ENCODE assay signal across 26 mouse cellular contexts in genomic region chr17:35032323-35032870, GRCm38 (mm10). TPM values are rescaled to one million over a fixed set of nuclear protein-coding genes. Genes with fewer than 3 reads are reported as not detected.
DNase-seq lines count a peak whose midpoint lies in the region; ATAC-seq and TF ChIP-seq lines count a peak whose summit lies in the region.
"Had no signal": no experiment of that assay in that cellular context is flagged by ENCODE, and none has a peak within 500 bp of the region (broad histone marks: within the 10 kb centered on the region; RNA-seq: fewer than 3 reads in every experiment).

No protein-coding gene starts in this region.

- TF ChIP-seq CTCF in liver, embryonic 14.5 days (IDR thresholded peaks at IDR 0.05; ENCODE audit: low read depth) = peak; percentile 29
- TF ChIP-seq CTCF in thymus, adult 2 months (IDR thresholded peaks at IDR 0.05; ENCODE audit: borderline replicate concordance, control insufficient read depth, extremely low read depth, insufficient read depth, low read length, poor library complexity) = no peak

- H3K4me1 ChIP-seq in liver, embryonic 14.5 days (replicated peaks; ENCODE audit: control insufficient read depth in 2 of 2, insufficient read depth in 2 of 2, low read length in 1 of 2) = peaks cover 6 to 17% of the 10 kb centered on the region in 2 experiments
- peaks cover 21% of the 10 kb centered on the region for H3K4me1 ChIP-seq in liver, embryonic 11.5 days (replicated peaks; ENCODE audit: control insufficient read depth, insufficient read depth, low read length)
- H3K4me1 ChIP-seq in thymus, adult 2 months (replicated peaks; ENCODE audit: control insufficient read depth, insufficient read depth, low read length) = peaks cover 32% of the 10 kb centered on the region
- peaks cover 22% of the 10 kb centered on the region for H3K4me1 ChIP-seq in limb, embryonic 10.5 days

- ATAC-seq in liver, embryonic 14.5 days (ENCODE audit: insufficient read depth) = no peak
- ATAC-seq in liver, embryonic 11.5 days (replicated peaks; ENCODE audit: low FRiP score) = no peak
- ATAC-seq: activated CD4-positive, CD25-positive, alpha-beta regulatory T cell, adult 4 months; forebrain, embryonic 16.5 days; intestine, embryonic 15.5 days; midbrain, embryonic 13.5 days had no signal

- no peaks in the 10 kb centered on the region for H3K36me3 ChIP-seq in liver, embryonic 14.5 days (replicated peaks; ENCODE audit: control insufficient read depth, insufficient read depth, low read depth)
- no peaks in the 10 kb centered on the region for H3K36me3 ChIP-seq in liver, embryonic 11.5 days (ENCODE audit: control insufficient read depth, insufficient read depth, low read length)
- no peaks in the 10 kb centered on the region for H3K36me3 ChIP-seq in thymus, adult 2 months (ENCODE audit: control insufficient read depth, insufficient read depth, low read length)
- no peaks in the 10 kb centered on the region for H3K36me3 ChIP-seq in limb, embryonic 10.5 days
- H3K36me3 ChIP-seq: heart, embryonic 13.5 days; intestine, embryonic 15.5 days; limb, embryonic 13.5 days; liver, embryonic 15.5 days; midbrain, embryonic 13.5 days had no signal

- TF ChIP-seq POLR2A in thymus, adult 2 months (IDR thresholded peaks at IDR 0.05; ENCODE audit: control insufficient read depth, extremely low read depth, insufficient read depth, low read length, poor library complexity) = no peak

- H3K27me3 ChIP-seq in liver, embryonic 14.5 days (ENCODE audit: control insufficient read depth, insufficient read depth, low read length) = no peaks in the 10 kb centered on the region
- no peaks in the 10 kb centered on the region for H3K27me3 ChIP-seq in liver, embryonic 11.5 days (replicated peaks; ENCODE audit: control insufficient read depth, insufficient read depth, low read length)
- no peaks in the 10 kb centered on the region for H3K27me3 ChIP-seq in thymus, adult 2 months (ENCODE audit: control insufficient read depth, insufficient read depth, low read length)
- H3K27me3 ChIP-seq in limb, embryonic 10.5 days (ENCODE audit: low read depth, poor library complexity, severe bottlenecking) = peaks cover 4% of the 10 kb centered on the region; the same call in 1 of the 2 replicates
- H3K27me3 ChIP-seq: intestine, embryonic 15.5 days; limb, embryonic 13.5 days; liver, embryonic 15.5 days; megakaryocyte, embryonic 14.5 days; midbrain, embryonic 13.5 days had no signal

- no peaks in the 10 kb centered on the region for H3K9me3 ChIP-seq in liver, embryonic 14.5 days (ENCODE audit: control insufficient read depth, low read length)
- no peaks in the 10 kb centered on the region for H3K9me3 ChIP-seq in liver, embryonic 11.5 days (ENCODE audit: control insufficient read depth, low read length)
- H3K9me3 ChIP-seq in limb, embryonic 10.5 days (replicated peaks) = no peaks in the 10 kb centered on the region
- H3K9me3 ChIP-seq: heart, embryonic 13.5 days; intestine, embryonic 15.5 days; limb, embryonic 13.5 days; liver, embryonic 15.5 days; megakaryocyte, embryonic 14.5 days; midbrain, embryonic 13.5 days had no signal

- DNase-seq in liver, embryonic 14.5 days (ENCODE audit: low read depth in 3 of 3, low spot score in 3 of 3) = no peak
- DNase-seq in liver, embryonic 11.5 days (ENCODE audit: low spot score) = no peak
- DNase-seq in thymus, postnatal 0 days (ENCODE audit: low spot score) = peak; percentile 20
- no peak for DNase-seq in thymus, adult 2 months
- DNase-seq in limb, embryonic 10.5 days (ENCODE audit: low spot score) = peak; percentile 27
- DNase-seq in cerebellum, postnatal 25 days = no peak
- no peak for DNase-seq in left cerebral cortex, adult 11 months (ENCODE audit: low spot score)
- DNase-seq: adrenal gland, adult 8-10 months; cerebellum, adult 8-10 months; gastrocnemius, postnatal 14 days; heart, adult 2 months; heart, postnatal 36 days; kidney, adult 9 months; kidney, postnatal 14 days; right cerebral cortex, postnatal 25 days; thymus, postnatal 14 days had no signal

- H3K27ac ChIP-seq in liver, embryonic 14.5 days = no peak overlapping the region
- H3K27ac ChIP-seq in liver, embryonic 11.5 days (ENCODE audit: low read depth, low read length) = no peak overlapping the region
- H3K27ac ChIP-seq in thymus, adult 2 months (ENCODE audit: control insufficient read depth, insufficient read depth, low read length) = no peak overlapping the region
- no peak overlapping the region for H3K27ac ChIP-seq in limb, embryonic 10.5 days
- H3K27ac ChIP-seq: heart, adult 2 months; heart, embryonic 13.5 days; hindbrain, embryonic 14.5 days; intestine, embryonic 15.5 days; layer of hippocampus, adult 2 months; limb, embryonic 13.5 days; liver, embryonic 15.5 days; midbrain, embryonic 13.5 days had no signal

- H3K9ac ChIP-seq in liver, embryonic 14.5 days (replicated peaks) = no peak overlapping the region
- H3K9ac ChIP-seq in liver, embryonic 11.5 days (ENCODE audit: low read depth, low read length) = no peak overlapping the region
- H3K9ac ChIP-seq: heart, embryonic 13.5 days; hindbrain, embryonic 14.5 days; intestine, embryonic 15.5 days; limb, embryonic 13.5 days; liver, embryonic 15.5 days; midbrain, embryonic 13.5 days had no signal

- H3K4me3 ChIP-seq in liver, embryonic 14.5 days (ENCODE audit: insufficient read depth in 1 of 2, low read depth in 2 of 2, low read length in 2 of 2) = no peak overlapping the region
- no peak overlapping the region for H3K4me3 ChIP-seq in liver, embryonic 11.5 days (ENCODE audit: low read depth, low read length)
- H3K4me3 ChIP-seq in thymus, adult 2 months (ENCODE audit: control insufficient read depth, insufficient read depth, low read length) = no peak overlapping the region
- H3K4me3 ChIP-seq in limb, embryonic 10.5 days = no peak overlapping the region
- H3K4me3 ChIP-seq: heart, adult 2 months; heart, embryonic 13.5 days; intestine, embryonic 15.5 days; layer of hippocampus, adult 2 months; limb, embryonic 13.5 days; liver, embryonic 15.5 days; megakaryocyte, embryonic 14.5 days; midbrain, embryonic 13.5 days had no signal

- 67% methylated on average over 8 of the region's 8 CpGs for WGBS in liver, embryonic 14.5 days (ENCODE audit: insufficient replicate concordance)
- WGBS in liver, embryonic 11.5 days = 70% methylated on average over 8 of the region's 8 CpGs
- WGBS in thymus, adult 2 months = 80% methylated on average over 8 of the region's 8 CpGs
- 73% methylated on average over 8 of the region's 8 CpGs for WGBS in limb, embryonic 10.5 days

- H3K4me2 ChIP-seq in liver, embryonic 14.5 days (ENCODE audit: low read depth) = no peak overlapping the region
- no peak overlapping the region for H3K4me2 ChIP-seq in liver, embryonic 11.5 days
- H3K4me2 ChIP-seq: heart, embryonic 13.5 days; hindbrain, embryonic 14.5 days; intestine, embryonic 15.5 days; limb, embryonic 13.5 days; liver, embryonic 15.5 days; midbrain, embryonic 13.5 days had no signal

- no peak for TF ChIP-seq EP300 in liver, embryonic 14.5 days (IDR thresholded peaks at IDR 0.05; ENCODE audit: low read depth)

RNA-seq across cellular contexts. Expression of gene Sapcd1, which starts 4.6 kb away (rescaled TPM):
- polyA plus RNA-seq in liver, embryonic 14.5 days (2012; rRNA removed) = 2.3 and 2.7 TPM in 2 replicates
- polyA plus RNA-seq in liver, embryonic 14.5 days (2014; fragmentation: Nextera tagmentation; extraction: Ambion mirVana) = 2.5 and 2.7 TPM in 2 replicates
- 6.9 and 8.5 TPM in 2 replicates for polyA plus RNA-seq in liver, embryonic 11.5 days (2014; fragmentation: Nextera tagmentation; extraction: Ambion mirVana)
- 18.2 and 22.5 TPM in 2 replicates for polyA plus RNA-seq in thymus, postnatal 0 days (2015; fragmentation: Nextera tagmentation; extraction: Ambion mirVana)
- polyA plus RNA-seq in thymus, adult 2 months (2012; rRNA removed) = 12.3 and 18.3 TPM in 2 replicates
- 1.2 and 1.4 TPM in 2 replicates for polyA plus RNA-seq in limb, embryonic 10.5 days (2016; fragmentation: Nextera tagmentation; extraction: Ambion mirVana)

RNA-seq across cellular contexts. Expression of gene Msh5, which starts 14.1 kb away (rescaled TPM):
- polyA plus RNA-seq in liver, embryonic 14.5 days (2012; rRNA removed) = 3.3 and 4.3 TPM in 2 replicates
- 2.3 and 2.9 TPM in 2 replicates for polyA plus RNA-seq in liver, embryonic 14.5 days (2014; fragmentation: Nextera tagmentation; extraction: Ambion mirVana)
- polyA plus RNA-seq in liver, embryonic 11.5 days (2014; fragmentation: Nextera tagmentation; extraction: Ambion mirVana) = 3.8 and 4.7 TPM in 2 replicates
- 8.9 and 13.5 TPM in 2 replicates for polyA plus RNA-seq in thymus, postnatal 0 days (2015; fragmentation: Nextera tagmentation; extraction: Ambion mirVana)
- polyA plus RNA-seq in thymus, adult 2 months (2012; rRNA removed) = 15.5 and 20.0 TPM in 2 replicates
- 5.2 and 5.4 TPM in 2 replicates for polyA plus RNA-seq in limb, embryonic 10.5 days (2016; fragmentation: Nextera tagmentation; extraction: Ambion mirVana)

RNA-seq across cellular contexts. Expression of gene Vwa7, which starts 16.0 kb away (rescaled TPM):
- polyA plus RNA-seq in liver, embryonic 14.5 days (2012; rRNA removed) = 0.12 and 0.18 TPM in 2 replicates
- polyA plus RNA-seq in liver, embryonic 14.5 days (2014; fragmentation: Nextera tagmentation; extraction: Ambion mirVana) = 0.09 TPM in 1 of 2 replicates, not detected in the other
- polyA plus RNA-seq in liver, embryonic 11.5 days (2014; fragmentation: Nextera tagmentation; extraction: Ambion mirVana) = 0.16 TPM in 2 replicates
- polyA plus RNA-seq in thymus, postnatal 0 days (2015; fragmentation: Nextera tagmentation; extraction: Ambion mirVana) = 0.26 and 0.36 TPM in 2 replicates
- polyA plus RNA-seq in thymus, adult 2 months (2012; rRNA removed) = 1.1 and 1.5 TPM in 2 replicates
- 0.15 and 0.23 TPM in 2 replicates for polyA plus RNA-seq in limb, embryonic 10.5 days (2016; fragmentation: Nextera tagmentation; extraction: Ambion mirVana)

RNA-seq across cellular contexts. Expression of gene Clic1, which starts 17.4 kb away (rescaled TPM):
- polyA plus RNA-seq in liver, embryonic 14.5 days (2012; rRNA removed) = 76.4 and 78.0 TPM in 2 replicates
- polyA plus RNA-seq in liver, embryonic 14.5 days (2014; fragmentation: Nextera tagmentation; extraction: Ambion mirVana) = 38.1 and 39.9 TPM in 2 replicates
- polyA plus RNA-seq in liver, embryonic 11.5 days (2014; fragmentation: Nextera tagmentation; extraction: Ambion mirVana) = 118 and 134 TPM in 2 replicates
- 501 and 524 TPM in 2 replicates for polyA plus RNA-seq in thymus, postnatal 0 days (2015; fragmentation: Nextera tagmentation; extraction: Ambion mirVana)
- polyA plus RNA-seq in thymus, adult 2 months (2012; rRNA removed) = 316 and 321 TPM in 2 replicates
- 174 and 186 TPM in 2 replicates for polyA plus RNA-seq in limb, embryonic 10.5 days (2016; fragmentation: Nextera tagmentation; extraction: Ambion mirVana)

RNA-seq across cellular contexts. Expression of gene Ddah2, which starts 26.4 kb away (rescaled TPM):
- 12.0 and 12.3 TPM in 2 replicates for polyA plus RNA-seq in liver, embryonic 14.5 days (2012; rRNA removed)
- polyA plus RNA-seq in liver, embryonic 14.5 days (2014; fragmentation: Nextera tagmentation; extraction: Ambion mirVana) = 16.1 and 17.3 TPM in 2 replicates
- 124 and 132 TPM in 2 replicates for polyA plus RNA-seq in liver, embryonic 11.5 days (2014; fragmentation: Nextera tagmentation; extraction: Ambion mirVana)
- 51.6 and 57.5 TPM in 2 replicates for polyA plus RNA-seq in thymus, postnatal 0 days (2015; fragmentation: Nextera tagmentation; extraction: Ambion mirVana)
- 54.0 and 55.3 TPM in 2 replicates for polyA plus RNA-seq in thymus, adult 2 months (2012; rRNA removed)
- 453 and 568 TPM in 2 replicates for polyA plus RNA-seq in limb, embryonic 10.5 days (2016; fragmentation: Nextera tagmentation; extraction: Ambion mirVana)

Comparison
In these comparisons a context has a peak if more than half of its experiments do, and no peak if none do; other contexts are left out.
1. DNase-seq: peak in thymus, postnatal 0 days (single experiment) and limb, embryonic 10.5 days (single experiment); none in liver, embryonic 14.5 days (0 of 3), liver, embryonic 11.5 days (single experiment), thymus, adult 2 months (single experiment), cerebellum, postnatal 25 days (0 of 2) and left cerebral cortex, adult 11 months (single experiment).